Mouse (Mus musculus): ENCODE results near the gene Gm10309. TPM values are rescaled to one million over a fixed set of nuclear protein-coding genes. Genes with fewer than 3 reads are reported as not detected.
"Not testable (repeated sequence)": the region's sequence is repeated elsewhere in the genome, so short reads cannot be mapped to it uniquely, and the experiment has no call there.

The Gm10309 gene
- polyA plus RNA-seq, 1 experiment from 2014 or later, result 0.25 TPM

- no peaks in the 10 kb centered on the region for H3K27me3 ChIP-seq
- H3K4me1 ChIP-seq (replicated peaks), result peaks cover 9% of the 10 kb centered on the region; the same call in 1 of the 2 replicates
- H3K27ac ChIP-seq, result no peak overlapping the region
- no peak overlapping the region for H3K4me3 ChIP-seq
- H3K4me2 ChIP-seq, result no peak overlapping the region
- H3K9me3 ChIP-seq (replicated peaks), result no peaks in the 10 kb centered on the region
- no peak overlapping the region for H3K9ac ChIP-seq
- WGBS, result 83% methylated on average over 8 of the region's 8 CpGs
- no peaks in the 10 kb centered on the region for H3K36me3 ChIP-seq
- ATAC-seq (replicated peaks; ENCODE audit: insufficient number of reproducible peaks, insufficient read depth, low FRiP score, low read depth), result no peak
Observed at GRCm38 (mm10) chr17:86493891-86494420, 11.1 kb downstream of the Gm10309 start.

DNA sequence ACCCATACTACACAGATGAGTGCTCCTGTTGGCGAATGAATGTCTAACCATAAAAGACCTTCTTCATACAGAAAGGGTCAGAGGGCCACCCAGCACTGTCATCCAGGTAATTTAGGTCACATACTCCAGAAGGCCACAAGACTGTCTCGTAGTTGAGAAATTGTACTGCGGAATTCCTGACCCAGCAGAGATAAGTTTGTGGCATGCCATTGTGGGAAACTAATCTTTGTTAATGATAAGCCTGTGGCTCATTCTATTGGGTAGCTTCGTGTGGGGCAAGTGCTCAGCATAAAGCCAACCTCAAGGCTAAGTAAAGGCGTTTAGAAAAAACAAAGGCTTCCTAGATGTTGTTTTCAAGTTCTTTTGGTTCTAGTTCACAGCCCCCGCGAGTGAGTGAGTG lies 12.7 kb downstream of the Gm10309 start:
- H3K9me3 ChIP-seq (replicated peaks), result no peaks in the 10 kb centered on the region
- no peak overlapping the region for H3K9ac ChIP-seq
- H3K4me3 ChIP-seq, result no peak overlapping the region
- no peaks in the 10 kb centered on the region for H3K36me3 ChIP-seq
- peaks cover 9% of the 10 kb centered on the region; the same call in 1 of the 2 replicates for H3K4me1 ChIP-seq (replicated peaks)
- 46% methylated on average over 7 of the region's 7 CpGs for WGBS
- H3K4me2 ChIP-seq, result no peak overlapping the region
- ATAC-seq (replicated peaks; ENCODE audit: insufficient number of reproducible peaks, insufficient read depth, low FRiP score, low read depth), result no peak
- H3K27me3 ChIP-seq, result no peaks in the 10 kb centered on the region
- no peak overlapping the region for H3K27ac ChIP-seq

DNA sequence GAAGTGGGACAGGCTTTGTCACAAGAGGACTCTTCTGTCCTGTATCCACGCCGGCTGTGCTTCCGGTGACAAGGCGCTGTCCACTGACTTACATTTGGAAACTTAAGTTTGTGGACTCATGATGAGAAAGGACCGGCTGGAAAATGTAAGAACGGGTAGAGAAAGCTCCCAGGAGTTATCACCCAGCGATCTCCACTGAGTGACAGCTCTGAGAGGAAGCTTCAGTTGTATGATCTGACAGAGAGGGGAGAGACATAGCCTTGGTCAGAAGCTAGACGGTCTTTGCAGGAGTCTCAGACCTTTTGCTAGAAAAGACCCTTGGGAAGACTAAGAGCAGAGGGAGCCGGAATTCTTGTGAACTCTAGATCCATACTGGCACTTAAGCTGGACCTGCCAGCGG lies 15.2 kb downstream of the Gm10309 start:
- H3K4me1 ChIP-seq (replicated peaks), result peaks cover 8% of the 10 kb centered on the region; the same call in 1 of the 2 replicates
- H3K4me2 ChIP-seq, result no peak overlapping the region
- no peak for ATAC-seq (replicated peaks; ENCODE audit: insufficient number of reproducible peaks, insufficient read depth, low FRiP score, low read depth)
- no peak overlapping the region for H3K9ac ChIP-seq
- no peaks in the 10 kb centered on the region for H3K9me3 ChIP-seq (replicated peaks)
- H3K4me3 ChIP-seq, result no peak overlapping the region
- 83% methylated on average over 10 of the region's 10 CpGs for WGBS
- no peaks in the 10 kb centered on the region for H3K27me3 ChIP-seq
- H3K36me3 ChIP-seq, result no peaks in the 10 kb centered on the region
- H3K27ac ChIP-seq, result no peak overlapping the region

GRCm38 (mm10) chr17:86487450-86487849 lies 17.6 kb downstream of the Gm10309 start:
- Histone ChIP-seq H3K9me3 (replicated peaks) (no peaks in the 10 kb centered on the region), H3K4me3 (no peak overlapping the region), H3K36me3 (no peaks in the 10 kb centered on the region), H3K27ac (no peak overlapping the region), H3K4me1 (replicated peaks) (peaks cover 5% of the 10 kb centered on the region; the same call in 1 of the 2 replicates), H3K4me2 (no peak overlapping the region), H3K9ac (no peak overlapping the region), H3K27me3 (no peaks in the 10 kb centered on the region)
- no peak for ATAC-seq (replicated peaks; ENCODE audit: insufficient number of reproducible peaks, insufficient read depth, low FRiP score, low read depth)
- 68% methylated on average over 3 of the region's 3 CpGs for WGBS

DNA sequence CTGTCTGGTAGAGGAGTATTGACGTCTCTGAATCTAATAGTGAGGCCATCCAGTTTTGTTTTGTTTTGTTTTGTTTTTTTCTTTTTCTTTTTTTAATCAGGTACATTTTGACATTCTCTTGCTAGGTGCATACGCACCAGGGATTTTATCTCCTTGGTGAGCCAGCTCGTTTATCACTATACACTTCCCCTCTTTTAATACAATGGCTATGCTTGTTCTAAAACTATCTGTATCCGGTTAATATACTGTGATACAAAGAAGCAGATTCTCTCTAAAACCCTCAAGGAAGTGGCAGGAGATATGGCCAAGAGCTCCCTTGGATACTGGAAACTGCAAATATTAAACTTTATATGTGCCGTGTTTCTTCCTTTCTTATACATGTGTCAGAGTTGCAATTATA lies 18.4 kb downstream of the Gm10309 start:
- WGBS, result 76% methylated on average over 5 of the region's 5 CpGs
- ATAC-seq (replicated peaks; ENCODE audit: insufficient number of reproducible peaks, insufficient read depth, low FRiP score, low read depth), result no peak
- Histone ChIP-seq H3K4me2 (no peak overlapping the region), H3K4me1 (replicated peaks) (no peaks in the 10 kb centered on the region), H3K27ac (no peak overlapping the region), H3K4me3 (no peak overlapping the region), H3K36me3 (no peaks in the 10 kb centered on the region), H3K9me3 (replicated peaks) (no peaks in the 10 kb centered on the region), H3K27me3 (no peaks in the 10 kb centered on the region), H3K9ac (no peak overlapping the region)

DNA sequence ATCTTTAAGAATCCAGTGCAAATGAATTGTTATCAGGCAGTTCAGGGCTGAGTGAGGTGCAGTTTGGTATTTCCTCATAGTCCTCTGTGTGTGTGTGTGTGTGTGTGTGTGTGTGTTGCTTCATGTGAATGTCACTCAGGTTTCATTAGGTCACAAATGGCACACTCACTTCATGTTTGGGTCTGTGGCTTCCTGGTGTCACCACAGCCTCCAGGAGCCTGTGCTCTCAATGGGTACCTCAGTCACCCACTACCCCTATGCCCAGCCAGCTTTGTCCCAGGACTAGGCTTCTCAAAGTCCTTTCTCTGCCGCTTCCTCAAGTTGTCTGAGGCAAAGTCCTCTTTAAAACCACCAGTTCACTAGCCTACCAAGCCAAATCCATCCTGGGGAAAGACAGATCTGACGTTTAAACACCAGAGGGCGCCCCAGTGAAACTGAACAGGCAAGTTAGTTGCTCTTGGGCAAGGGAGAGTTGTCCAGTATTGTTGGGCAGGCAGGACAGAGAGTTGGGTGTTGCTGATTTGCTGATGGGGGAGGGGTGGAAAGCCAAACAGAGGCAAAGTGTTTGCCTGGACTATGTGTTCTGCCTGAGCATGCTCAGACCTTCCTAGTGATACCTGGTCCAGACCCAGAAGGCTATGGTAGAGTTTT lies 20.8 kb downstream of the Gm10309 start:
- Histone ChIP-seq H3K9me3 (replicated peaks) (no peaks in the 10 kb centered on the region), H3K27me3 (no peaks in the 10 kb centered on the region), H3K36me3 (no peaks in the 10 kb centered on the region), H3K27ac (no peak overlapping the region), H3K4me1 (replicated peaks) (no peaks in the 10 kb centered on the region), H3K4me2 (no peak overlapping the region), H3K9ac (no peak overlapping the region), H3K4me3 (no peak overlapping the region)
- 9% methylated on average over 3 of the region's 3 CpGs for WGBS
- no peak for ATAC-seq (replicated peaks; ENCODE audit: insufficient number of reproducible peaks, insufficient read depth, low FRiP score, low read depth)

GRCm38 (mm10) chr17:86482675-86483074 lies 22.4 kb downstream of the Gm10309 start:
- Histone ChIP-seq H3K9ac (no peak overlapping the region), H3K27ac (no peak overlapping the region), H3K4me3 (no peak overlapping the region), H3K4me1 (replicated peaks) (no peaks in the 10 kb centered on the region), H3K36me3 (no peaks in the 10 kb centered on the region), H3K4me2 (no peak overlapping the region), H3K9me3 (replicated peaks) (no peaks in the 10 kb centered on the region), H3K27me3 (no peaks in the 10 kb centered on the region)
- 85% methylated on average over 10 of the region's 10 CpGs for WGBS
- no peak for ATAC-seq (replicated peaks; ENCODE audit: insufficient number of reproducible peaks, insufficient read depth, low FRiP score, low read depth)

GRCm38 (mm10) chr17:86479406-86479805 lies 25.6 kb downstream of the Gm10309 start:
- Histone ChIP-seq H3K9ac (no peak overlapping the region), H3K27me3 (no peaks in the 10 kb centered on the region), H3K36me3 (no peaks in the 10 kb centered on the region), H3K4me2 (no peak overlapping the region), H3K27ac (no peak overlapping the region), H3K4me3 (no peak overlapping the region), H3K4me1 (replicated peaks) (no peaks in the 10 kb centered on the region), H3K9me3 (replicated peaks) (no peaks in the 10 kb centered on the region)
- no peak for ATAC-seq (replicated peaks; ENCODE audit: insufficient number of reproducible peaks, insufficient read depth, low FRiP score, low read depth)
- 73% methylated on average over 10 of the region's 10 CpGs for WGBS

DNA sequence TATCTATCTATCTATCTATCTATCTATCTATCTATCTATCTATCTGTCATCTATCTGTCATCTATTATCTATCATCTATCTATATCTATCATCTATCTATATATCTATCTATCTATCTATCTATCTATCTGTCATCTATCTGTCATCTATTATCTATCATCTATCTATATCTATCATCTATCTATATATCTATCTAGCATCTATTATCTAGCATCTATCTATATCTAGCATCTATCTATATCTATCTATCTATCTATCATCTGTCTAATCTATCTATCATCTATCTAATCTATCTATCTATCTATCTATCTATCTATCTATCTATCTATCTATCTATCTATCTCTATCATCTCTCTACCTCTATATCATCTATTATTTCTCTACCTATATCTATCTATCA lies 27.6 kb downstream of the Gm10309 start:
- not testable (repeated sequence) for H3K4me2 ChIP-seq

GRCm38 (mm10) chr17:86476674-86477073 lies 28.4 kb downstream of the Gm10309 start:
- H3K9me3 ChIP-seq (replicated peaks), result no peaks in the 10 kb centered on the region
- H3K9ac ChIP-seq, result no peak overlapping the region
- no peak overlapping the region for H3K4me3 ChIP-seq
- no peaks in the 10 kb centered on the region for H3K36me3 ChIP-seq
- no peak for ATAC-seq (replicated peaks; ENCODE audit: insufficient number of reproducible peaks, insufficient read depth, low FRiP score, low read depth)
- H3K27me3 ChIP-seq, result no peaks in the 10 kb centered on the region
- peaks cover 1% of the 10 kb centered on the region for H3K4me1 ChIP-seq (replicated peaks)
- no peak overlapping the region for H3K4me2 ChIP-seq
- WGBS, result 61% methylated on average over 10 of the region's 10 CpGs
- no peak overlapping the region for H3K27ac ChIP-seq

More for the DNA sequence above, 27.6 kb downstream of the Gm10309 start:
- not testable (repeated sequence) for ATAC-seq (replicated peaks; ENCODE audit: insufficient number of reproducible peaks, insufficient read depth, low FRiP score, low read depth); H3K36me3 ChIP-seq; H3K9me3 ChIP-seq (replicated peaks); H3K27ac ChIP-seq; H3K4me1 ChIP-seq (replicated peaks); H3K27me3 ChIP-seq; H3K9ac ChIP-seq; H3K4me3 ChIP-seq

- no peak for ATAC-seq (replicated peaks; ENCODE audit: insufficient number of reproducible peaks, insufficient read depth, low FRiP score, low read depth)
- Histone ChIP-seq H3K4me1 (replicated peaks) (peaks cover 48% of the 10 kb centered on the region), H3K27ac (no peak overlapping the region), H3K36me3 (no peaks in the 10 kb centered on the region), H3K4me3 (no peak overlapping the region), H3K9ac (no peak overlapping the region), H3K27me3 (no peaks in the 10 kb centered on the region), H3K4me2 (no peak overlapping the region), H3K9me3 (replicated peaks) (no peaks in the 10 kb centered on the region)
- 44% methylated on average over 5 of the region's 5 CpGs for WGBS
Observed at GRCm38 (mm10) chr17:86471684-86472083, 33.3 kb downstream of the Gm10309 start.

- no peak overlapping the region for H3K4me3 ChIP-seq
- no peaks in the 10 kb centered on the region for H3K36me3 ChIP-seq
- no peak for ATAC-seq (replicated peaks; ENCODE audit: insufficient number of reproducible peaks, insufficient read depth, low FRiP score, low read depth)
- no peak overlapping the region for H3K27ac ChIP-seq
- no peaks in the 10 kb centered on the region for H3K9me3 ChIP-seq (replicated peaks)
- no peaks in the 10 kb centered on the region for H3K27me3 ChIP-seq
- WGBS, result 84% methylated on average over 5 of the region's 5 CpGs
- no peak overlapping the region for H3K9ac ChIP-seq
- peaks cover 49% of the 10 kb centered on the region for H3K4me1 ChIP-seq (replicated peaks)
- H3K4me2 ChIP-seq, result no peak overlapping the region
Observed at GRCm38 (mm10) chr17:86470160-86470559, 34.9 kb downstream of the Gm10309 start.

Measured in heart, embryonic 15.5 days (tissue).